In genomic region chr14:75911968-75912367, GRCm38 (mm10) we compare ENCODE assay signal across 34 mouse cellular contexts. TPM values are rescaled to one million over a fixed set of nuclear protein-coding genes. Genes with fewer than 3 reads are reported as not detected.
DNase-seq lines count a peak whose midpoint lies in the region; ATAC-seq and TF ChIP-seq lines count a peak whose summit lies in the region.
"Had no signal": no experiment of that assay in that cellular context is flagged by ENCODE, and none has a peak within 500 bp of the region (broad histone marks: within the 10 kb centered on the region; RNA-seq: fewer than 3 reads in every experiment).

No protein-coding gene starts in this region.

- no peaks in the 10 kb centered on the region for H3K27me3 ChIP-seq in midbrain, embryonic 13.5 days
- no peaks in the 10 kb centered on the region for H3K27me3 ChIP-seq in midbrain, embryonic 10.5 days (ENCODE audit: low read depth, poor library complexity, severe bottlenecking)
- H3K27me3 ChIP-seq: embryonic facial prominence, embryonic 13.5 days; hindbrain, embryonic 13.5 days; limb, embryonic 13.5 days; neural tube, embryonic 12.5 days had no signal

- no peak for TF ChIP-seq POLR2A in lung, adult 2 months (IDR thresholded peaks at IDR 0.05; ENCODE audit: borderline replicate concordance, extremely low read depth, low read depth, low read length)

- H3K36me3 ChIP-seq in midbrain, embryonic 13.5 days = no peaks in the 10 kb centered on the region; the same call in 1 of the 2 replicates
- peaks cover 12% of the 10 kb centered on the region for H3K36me3 ChIP-seq in midbrain, embryonic 10.5 days
- H3K36me3 ChIP-seq: neural tube, embryonic 12.5 days had no signal

- no peaks in the 10 kb centered on the region for H3K9me3 ChIP-seq in midbrain, embryonic 13.5 days
- H3K9me3 ChIP-seq in midbrain, embryonic 10.5 days (replicated peaks) = no peaks in the 10 kb centered on the region
- H3K9me3 ChIP-seq: embryonic facial prominence, embryonic 13.5 days; forebrain, embryonic 10.5 days; hindbrain, embryonic 13.5 days; limb, embryonic 13.5 days; neural tube, embryonic 12.5 days had no signal

- H3K4me3 ChIP-seq in layer of hippocampus, adult 2 months = no peak overlapping the region
- H3K4me3 ChIP-seq in lung, adult 2 months (replicated peaks; ENCODE audit: extremely low read depth, low read depth, low read length) = no peak overlapping the region
- H3K4me3 ChIP-seq in midbrain, embryonic 13.5 days (replicated peaks) = no peak overlapping the region
- no peak overlapping the region for H3K4me3 ChIP-seq in midbrain, embryonic 10.5 days
- H3K4me3 ChIP-seq: embryonic facial prominence, embryonic 13.5 days; forebrain, embryonic 10.5 days; hindbrain, embryonic 13.5 days; limb, embryonic 13.5 days; myocyte; neural tube, embryonic 12.5 days had no signal

- H3K4me2 ChIP-seq in midbrain, embryonic 13.5 days (replicated peaks) = no peak overlapping the region
- H3K4me2 ChIP-seq: embryonic facial prominence, embryonic 13.5 days; heart, embryonic 11.5 days; hindbrain, embryonic 13.5 days; limb, embryonic 13.5 days; neural tube, embryonic 12.5 days had no signal

- H3K4me1 ChIP-seq in lung, adult 2 months (ENCODE audit: control insufficient read depth, insufficient read depth, low read length) = no peaks in the 10 kb centered on the region; the same call in 1 of the 2 replicates
- peaks cover 13% of the 10 kb centered on the region; the same call in 1 of the 2 replicates for H3K4me1 ChIP-seq in midbrain, embryonic 13.5 days (replicated peaks)
- no peaks in the 10 kb centered on the region for H3K4me1 ChIP-seq in midbrain, embryonic 10.5 days
- H3K4me1 ChIP-seq: embryonic facial prominence, embryonic 13.5 days; forebrain, embryonic 10.5 days; hindbrain, embryonic 13.5 days; limb, embryonic 13.5 days; neural tube, embryonic 12.5 days had no signal

- WGBS in lung, adult 2 months = 63% methylated on average over 6 of the region's 6 CpGs
- 70% methylated on average over 6 of the region's 6 CpGs for WGBS in midbrain, embryonic 13.5 days
- 91% methylated on average over 6 of the region's 6 CpGs for WGBS in midbrain, embryonic 10.5 days

- no peak for DNase-seq in layer of hippocampus, adult 2 months (ENCODE audit: low spot score in 2 of 2)
- DNase-seq in layer of hippocampus, postnatal 25 days (ENCODE audit: extremely low spot score in 1 of 2, low spot score in 1 of 2) = no peak
- peak; percentile 28 to 34 for DNase-seq in lung, adult 18-20 months
- DNase-seq in lung, adult 2 months = no peak
- DNase-seq in midbrain, embryonic 10.5 days (ENCODE audit: low spot score) = no peak
- peak; percentile 50 for DNase-seq in telencephalon, adult 2 months (ENCODE audit: low read depth, low spot score)
- DNase-seq: adrenal gland, postnatal 14 days; cerebellum, adult 11 months; cerebellum, adult 9-10 months; cerebellum, postnatal 36 days; gastrocnemius, postnatal 25 days; heart, adult 18-20 months; heart, postnatal 4 days; kidney, adult 9 months; kidney, postnatal 10 days; layer of hippocampus, adult 9-11 months; right cerebral cortex, adult 18-20 months; right cerebral cortex, postnatal 4 days; thymus, adult 2 months; thymus, postnatal 36 days had no signal

- H3K9ac ChIP-seq in midbrain, embryonic 13.5 days (replicated peaks) = no peak overlapping the region
- H3K9ac ChIP-seq: embryonic facial prominence, embryonic 13.5 days; hindbrain, embryonic 13.5 days; limb, embryonic 13.5 days; neural tube, embryonic 12.5 days had no signal

- no peak for TF ChIP-seq CTCF in layer of hippocampus, adult 2 months (conservative IDR thresholded peaks at IDR 0.05)
- no peak for TF ChIP-seq CTCF in lung, adult 2 months (IDR thresholded peaks at IDR 0.05; ENCODE audit: insufficient read depth, low read length)

- ATAC-seq in midbrain, embryonic 13.5 days = no peak
- ATAC-seq: CD4-positive, CD25-positive, alpha-beta regulatory T cell, adult 4 months; forebrain, embryonic 16.5 days; intestine, postnatal 0 days had no signal

- peak overlapping the region; percentile 15; the same call in 1 of the 2 replicates for H3K27ac ChIP-seq in layer of hippocampus, adult 2 months
- H3K27ac ChIP-seq in midbrain, embryonic 13.5 days = 0 out of 2 replicates have a peak overlapping the region, but pooled peaks have one; percentile 25
- H3K27ac ChIP-seq in midbrain, embryonic 10.5 days (replicated peaks) = no peak overlapping the region
- H3K27ac ChIP-seq: embryonic facial prominence, embryonic 13.5 days; forebrain, embryonic 10.5 days; hindbrain, embryonic 13.5 days; limb, embryonic 13.5 days; neural tube, embryonic 12.5 days; stomach, postnatal 0 days had no signal

RNA-seq across cellular contexts. Expression of gene Kctd4, which starts 42.8 kb away (rescaled TPM):
- 10 to 100 TPM; 60.6 to 63.3 TPM for total RNA-seq in layer of hippocampus, adult 2 months (2021)
- 10 to 100 TPM; 55.4 to 56.9 TPM for total RNA-seq in layer of hippocampus, postnatal 25 days (2021)
- 0.20 TPM in 1 of 2 replicates, not detected in the other for polyA plus RNA-seq in lung, adult 2 months (2012; rRNA removed)
- polyA plus RNA-seq in midbrain, embryonic 13.5 days (2015; fragmentation: Nextera tagmentation; extraction: Ambion mirVana) = 4.6 and 6.0 TPM in 2 replicates
- polyA plus RNA-seq in midbrain, embryonic 10.5 days (2016; fragmentation: Nextera tagmentation; extraction: Ambion mirVana) = 0.42 and 0.60 TPM in 2 replicates
- total RNA-seq: adrenal gland, postnatal 14 days; gastrocnemius, postnatal 25 days; heart, adult 18-20 months; heart, postnatal 4 days had no signal
- polyA plus RNA-seq: large intestine, adult 2 months; spleen, adult 2 months had no signal

Comparison
In these comparisons a context has a peak if more than half of its experiments do, and no peak if none do; other contexts are left out.
1. DNase-seq: peak in lung, adult 18-20 months (2 of 2) and telencephalon, adult 2 months (single experiment); none in layer of hippocampus, adult 2 months (0 of 2), layer of hippocampus, postnatal 25 days (0 of 2), lung, adult 2 months (single experiment) and midbrain, embryonic 10.5 days (single experiment).